Mouse (Mus musculus) WW6 (cell line): ENCODE results near the gene Casp7.
"Not testable (repeated sequence)": the region's sequence is repeated elsewhere in the genome, so short reads cannot be mapped to it uniquely, and the experiment has no call there.

ENCODE experiments used
- DNase-seq: peaks from one replicate; pipeline ENCODE4 v3.0.0-alpha.2; 2013; ENCODE audit warnings: low read depth, low spot score

Casp7 gene

GRCm38 (mm10) chr19:56396669-56397621, at the start of gene Casp7:
Gene Casp7 (plus strand): TSS chr19:56397129.
- DNase-seq: no peak

- DNase-seq: no peak
Observed at GRCm38 (mm10) chr19:56349295-56349694, 47.6 kb upstream of the Casp7 start.

GRCm38 (mm10) chr19:56353689-56354088, 43.2 kb upstream of the Casp7 start:
- DNase-seq: no peak

- no peak for DNase-seq
Observed at GRCm38 (mm10) chr19:56355201-56355600, 41.7 kb upstream of the Casp7 start.

GRCm38 (mm10) chr19:56356480-56357373, 40.2 kb upstream of the Casp7 start:
- DNase-seq: peak; percentile 54

- DNase-seq: not testable (repeated sequence)
Observed at GRCm38 (mm10) chr19:56357374-56357708, 39.6 kb upstream of the Casp7 start.

- no peak for DNase-seq
Observed at GRCm38 (mm10) chr19:56358890-56359289, 38.0 kb upstream of the Casp7 start.

- no peak for DNase-seq
Observed at GRCm38 (mm10) chr19:56363721-56364460, 33.0 kb upstream of the Casp7 start.

- no peak for DNase-seq
Observed at GRCm38 (mm10) chr19:56364563-56364962, 32.4 kb upstream of the Casp7 start.

GRCm38 (mm10) chr19:56366168-56366567, 30.8 kb upstream of the Casp7 start:
- DNase-seq: no peak

- DNase-seq: no peak
Observed at GRCm38 (mm10) chr19:56366625-56367024, 30.3 kb upstream of the Casp7 start.

- no peak for DNase-seq
Observed at GRCm38 (mm10) chr19:56367778-56368177, 29.2 kb upstream of the Casp7 start.

- no peak for DNase-seq
Observed at GRCm38 (mm10) chr19:56368912-56369311, 28.0 kb upstream of the Casp7 start.

GRCm38 (mm10) chr19:56370389-56371150, 26.4 kb upstream of the Casp7 start:
- no peak for DNase-seq

GRCm38 (mm10) chr19:56372226-56372625, 24.7 kb upstream of the Casp7 start:
- DNase-seq: no peak

- no peak for DNase-seq
Observed at GRCm38 (mm10) chr19:56373246-56373645, 23.7 kb upstream of the Casp7 start.

GRCm38 (mm10) chr19:56374011-56374410, 22.9 kb upstream of the Casp7 start:
- no peak for DNase-seq

GRCm38 (mm10) chr19:56378007-56378406, 18.9 kb upstream of the Casp7 start:
- DNase-seq: no peak

- no peak for DNase-seq
Observed at GRCm38 (mm10) chr19:56378554-56379172, 18.3 kb upstream of the Casp7 start.

GRCm38 (mm10) chr19:56380341-56380740, 16.6 kb upstream of the Casp7 start:
- DNase-seq: no peak
